Mouse (Mus musculus): Measurements from ENCODE around the gene Gpx3.

GRCm38 (mm10) chr11:54891341-54891740 is 10.9 kb upstream of the Gpx3 start:
- TF ChIP-seq CTCF (IDR thresholded peaks at IDR 0.05; ENCODE audit: extremely low read depth, insufficient read depth, low read length) (no peak), POLR2A (IDR thresholded peaks at IDR 0.05; ENCODE audit: extremely low read depth, insufficient read depth, low read length) (no peak)
